Mouse (Mus musculus) kidney, embryonic 14.5 days (tissue): Measurements from ENCODE around the gene Dclk2. TPM values are rescaled to one million over a fixed set of nuclear protein-coding genes. Genes with fewer than 3 reads are reported as not detected.

Source experiments
- ATAC-seq: fragments of 200-750 bp; cut with Nextera tagmentation; 2 replicates; pipeline ENCODE4 v1.8.0; 2017; ENCODE audit warnings: moderate number of reproducible peaks, mild to moderate bottlenecking, moderate TSS enrichment, moderate library complexity; ENCODE audit not compliant: low FRiP score, low TSS enrichment
- H3K27ac ChIP-seq: fragments of 300-500 bp; sonication (generic); 2 replicates; pipeline ENCODE4 v1.5.1; 2014; ENCODE audit warnings: low read depth, mild to moderate bottlenecking, low read length, moderate library complexity, mixed read lengths
- H3K27me3 ChIP-seq: fragments of 300-500 bp; sonication (generic); 2 replicates; pipeline ENCODE4 v1.6.1; 2014; ENCODE audit warnings: mild to moderate bottlenecking, low read length; ENCODE audit not compliant: control insufficient read depth, insufficient read depth
- H3K36me3 ChIP-seq: fragments of 300-500 bp; sonication (generic); 2 replicates; pipeline ENCODE4 v1.6.1; 2014; ENCODE audit warnings: low read length, mixed read lengths; ENCODE audit not compliant: control insufficient read depth, insufficient read depth
- H3K4me1 ChIP-seq: fragments of 300-500 bp; sonication (generic); 2 replicates; pipeline ENCODE4 v1.6.1; 2014; ENCODE audit warnings: low read length, mixed read lengths; ENCODE audit not compliant: control insufficient read depth, insufficient read depth
- H3K4me2 ChIP-seq: fragments of 300-500 bp; sonication (generic); replicated peaks from 2 replicates; pipeline ENCODE4 v1.6.1; 2014; ENCODE audit warnings: low read depth, mild to moderate bottlenecking, low read length
- H3K4me3 ChIP-seq: fragments of 300-500 bp; sonication (generic); 2 replicates; pipeline ENCODE4 v1.5.1; 2014; ENCODE audit warnings: mild to moderate bottlenecking, low read length
- H3K9ac ChIP-seq: fragments of 300-500 bp; sonication (generic); 2 replicates; pipeline ENCODE4 v1.6.1; 2014; ENCODE audit warnings: low read depth, mild to moderate bottlenecking, low read length, moderate library complexity
- H3K9me3 ChIP-seq: fragments of 300-500 bp; sonication (generic); 2 replicates; pipeline ENCODE4 v1.6.1; 2016; ENCODE audit warnings: low read length; ENCODE audit not compliant: control insufficient read depth
- WGBS: fragments of 180-500 bp; shearing (Covaris S2); extraction: QIAGEN DNeasy Blood & Tissue Kit; methylation state at CpG from one replicate; pipeline ENCODE4 v1.1.7; 2014; 5-methylcytosine and 5-hydroxymethylcytosine counted together
- polyA plus RNA-seq: library from polyadenylated mRNA; unstranded; fragments of >200 nt; fragmentation: Nextera tagmentation; extraction: Ambion mirVana; gene quantifications from 2 replicates; pipeline ENCODE4 v1.2.1, GENCODE M21; 2014

The Dclk2 gene
- polyA plus RNA-seq, 1 experiment from 2014 or later: 3.6 TPM

DNA sequence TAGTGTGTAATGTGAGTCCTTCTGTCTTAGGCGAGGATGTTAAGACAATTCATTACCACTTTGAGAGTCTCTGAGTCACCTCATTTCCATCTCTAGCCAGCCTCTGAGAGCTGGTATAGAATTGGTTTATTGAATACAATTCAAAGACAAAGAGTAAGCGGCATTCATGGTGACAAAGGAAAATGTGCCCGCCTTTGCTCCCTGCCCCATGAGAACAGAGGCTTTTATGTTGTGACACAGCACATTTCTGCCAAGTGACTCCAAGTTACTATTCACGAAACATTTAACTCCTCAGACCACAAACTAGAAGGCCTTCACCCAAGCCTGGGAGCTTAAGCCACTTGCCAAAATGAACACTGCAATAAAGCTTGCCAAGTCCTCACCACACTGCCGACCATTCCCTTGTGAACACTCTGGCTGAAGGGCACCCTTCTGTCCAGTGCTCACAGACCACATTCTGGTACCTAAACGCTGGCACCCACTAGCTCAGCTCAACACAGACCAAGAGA is 47.5 kb downstream of the Dclk2 start:
- Histone ChIP-seq H3K4me2 (no peak overlapping the region), H3K9ac (no peak overlapping the region), H3K4me3 (no peak overlapping the region), H3K4me1 (no peaks in the 10 kb centered on the region), H3K27ac (no peak overlapping the region), H3K36me3 (no peaks in the 10 kb centered on the region), H3K9me3 (no peaks in the 10 kb centered on the region), H3K27me3 (no peaks in the 10 kb centered on the region)
- WGBS: 84% methylated on average over 6 of the region's 6 CpGs
- ATAC-seq: no peak

DNA sequence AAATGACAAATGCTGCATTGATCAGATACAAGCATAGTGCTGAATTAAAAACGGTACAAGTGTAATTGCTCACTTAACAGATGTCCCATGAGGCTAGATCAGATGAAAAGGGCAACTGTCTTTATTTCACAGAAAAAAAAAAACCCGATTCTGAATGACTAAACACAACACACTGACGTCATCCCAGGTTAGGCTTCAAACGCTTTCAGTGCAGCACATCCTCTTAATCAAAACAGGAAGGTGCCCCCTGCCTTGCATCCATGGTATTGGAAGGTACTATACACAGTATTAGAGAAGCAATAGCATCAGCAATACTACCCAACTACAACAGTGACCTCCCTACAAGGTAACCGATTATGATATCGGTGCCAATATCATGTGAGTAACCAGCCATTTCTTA is 49.7 kb downstream of the Dclk2 start:
- no peaks in the 10 kb centered on the region for H3K4me1 ChIP-seq
- no peaks in the 10 kb centered on the region for H3K36me3 ChIP-seq
- H3K4me3 ChIP-seq: no peak overlapping the region
- H3K4me2 ChIP-seq: no peak overlapping the region
- no peak for ATAC-seq
- H3K9me3 ChIP-seq: no peaks in the 10 kb centered on the region
- H3K27me3 ChIP-seq: no peaks in the 10 kb centered on the region
- H3K9ac ChIP-seq: no peak overlapping the region
- 92% methylated on average over 6 of the region's 6 CpGs for WGBS
- no peak overlapping the region for H3K27ac ChIP-seq

GRCm38 (mm10) chr3:86870411-86870810 is 50.2 kb downstream of the Dclk2 start:
- no peaks in the 10 kb centered on the region for H3K9me3 ChIP-seq
- no peak for ATAC-seq
- H3K9ac ChIP-seq: no peak overlapping the region
- no peak overlapping the region for H3K4me3 ChIP-seq
- no peaks in the 10 kb centered on the region for H3K4me1 ChIP-seq
- no peaks in the 10 kb centered on the region for H3K36me3 ChIP-seq
- 43% methylated on average over 3 of the region's 3 CpGs for WGBS
- H3K27ac ChIP-seq: no peak overlapping the region
- H3K4me2 ChIP-seq: no peak overlapping the region
- H3K27me3 ChIP-seq: no peaks in the 10 kb centered on the region

GRCm38 (mm10) chr3:86868721-86869120 is 51.9 kb downstream of the Dclk2 start:
- Histone ChIP-seq H3K4me1 (no peaks in the 10 kb centered on the region), H3K36me3 (no peaks in the 10 kb centered on the region), H3K9me3 (no peaks in the 10 kb centered on the region), H3K27me3 (no peaks in the 10 kb centered on the region), H3K4me2 (no peak overlapping the region), H3K9ac (no peak overlapping the region), H3K27ac (no peak overlapping the region), H3K4me3 (no peak overlapping the region)
- 66% methylated on average over 3 of the region's 3 CpGs for WGBS
- ATAC-seq: no peak

DNA sequence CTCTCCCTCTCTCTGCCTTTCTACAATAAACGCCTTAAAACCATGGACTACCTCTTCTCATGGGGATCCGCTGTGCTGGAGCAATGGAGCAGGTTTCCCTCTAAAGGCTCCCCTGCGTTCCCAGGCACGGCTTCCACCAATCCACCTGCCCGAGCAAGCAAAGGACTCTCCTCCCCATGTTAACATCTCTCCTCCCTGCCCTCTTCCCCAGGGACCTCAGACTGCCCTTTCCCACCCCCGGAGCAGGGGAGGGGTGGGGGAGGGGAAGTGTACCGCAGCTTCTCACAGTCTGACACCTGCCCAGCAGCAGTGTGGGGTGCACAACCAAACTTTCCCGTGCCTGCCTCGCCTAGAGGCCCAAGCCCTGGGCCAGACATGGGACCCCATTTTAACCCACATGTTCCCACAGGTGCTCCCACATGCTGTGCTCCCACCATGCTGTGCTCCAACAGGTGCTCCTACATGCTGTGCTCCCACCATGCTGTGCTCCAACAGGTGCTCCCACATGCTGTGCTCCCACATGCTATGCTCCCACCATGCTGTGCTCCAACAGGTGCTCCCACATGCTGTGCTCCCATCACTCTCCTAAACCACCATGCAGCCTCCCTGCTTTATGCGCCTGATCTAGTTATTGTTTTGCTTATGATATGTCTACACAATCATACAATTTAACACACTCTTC is 57.2 kb downstream of the Dclk2 start:
- ATAC-seq: 0 out of 2 replicates have a peak, but pooled peaks have one; percentile 33

DNA sequence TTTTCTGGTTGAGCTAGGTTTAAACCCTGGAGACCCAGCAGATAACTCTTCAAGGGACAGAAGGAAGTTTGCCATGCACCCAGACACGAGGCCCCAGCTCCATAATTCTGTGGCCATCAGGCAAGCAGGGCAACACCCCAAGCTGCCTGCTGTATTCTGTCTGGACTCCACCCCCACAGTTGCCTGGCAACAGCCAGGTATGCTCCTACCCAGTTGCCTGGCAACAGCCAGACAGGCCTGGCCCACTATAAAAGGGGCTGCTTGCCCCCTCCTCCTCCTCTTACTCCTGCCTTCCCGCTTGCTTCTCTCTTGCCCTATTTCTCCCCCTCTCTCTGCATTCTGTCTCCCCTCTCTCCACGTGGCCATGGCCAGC is 57.7 kb downstream of the Dclk2 start:
- Histone ChIP-seq H3K4me1 (peaks cover 12% of the 10 kb centered on the region; the same call in 1 of the 2 replicates), H3K9me3 (no peaks in the 10 kb centered on the region), H3K9ac (no peak overlapping the region), H3K36me3 (no peaks in the 10 kb centered on the region), H3K27me3 (no peaks in the 10 kb centered on the region), H3K4me2 (peak overlapping the region; percentile 21; the same call in 1 of the 2 replicates), H3K27ac (no peak overlapping the region), H3K4me3 (no peak overlapping the region)
- 13% methylated on average over 3 of the region's 3 CpGs for WGBS
- ATAC-seq: peak; percentile 81

More for the DNA sequence above, 57.2 kb downstream of the Dclk2 start:
- Histone ChIP-seq H3K36me3 (no peaks in the 10 kb centered on the region), H3K9ac (no peak overlapping the region), H3K4me1 (peaks cover 12% of the 10 kb centered on the region; the same call in 1 of the 2 replicates), H3K4me2 (peak overlapping the region; percentile 21; the same call in 1 of the 2 replicates), H3K4me3 (no peak overlapping the region), H3K27ac (no peak overlapping the region), H3K9me3 (no peaks in the 10 kb centered on the region), H3K27me3 (no peaks in the 10 kb centered on the region)
- 22% methylated on average over 10 of the region's 10 CpGs for WGBS

- H3K4me3 ChIP-seq: no peak overlapping the region
- no peak overlapping the region for H3K9ac ChIP-seq
- H3K36me3 ChIP-seq: no peaks in the 10 kb centered on the region
- peak; percentile 51 for ATAC-seq
- no peaks in the 10 kb centered on the region for H3K27me3 ChIP-seq
- H3K4me1 ChIP-seq: peaks cover 12% of the 10 kb centered on the region; the same call in 1 of the 2 replicates
- no peak overlapping the region for H3K27ac ChIP-seq
- no peak overlapping the region for H3K4me2 ChIP-seq
- WGBS: 44% methylated on average over 10 of the region's 10 CpGs
- no peaks in the 10 kb centered on the region for H3K9me3 ChIP-seq
Observed at GRCm38 (mm10) chr3:86862245-86862938, 58.3 kb downstream of the Dclk2 start.

DNA sequence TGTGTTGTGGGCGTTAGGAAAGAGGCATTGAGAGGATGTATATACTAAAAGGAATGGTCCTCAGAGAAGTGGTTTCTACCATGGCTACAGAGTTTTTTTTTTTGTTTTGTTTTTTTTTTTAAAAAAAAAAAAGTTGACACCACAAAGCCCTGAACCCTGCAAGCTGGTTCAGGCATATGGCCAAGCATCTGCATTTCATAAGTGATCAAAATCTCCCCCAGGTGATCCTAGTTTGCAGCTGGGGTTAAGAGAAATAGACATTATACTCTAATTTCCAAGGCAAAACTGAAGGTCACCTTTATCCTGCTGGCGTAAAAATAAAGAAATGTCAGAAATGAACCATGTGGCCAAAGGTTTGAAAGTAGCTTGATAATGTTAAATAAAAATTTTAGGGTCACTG is 60.9 kb downstream of the Dclk2 start:
- Histone ChIP-seq H3K4me3 (no peak overlapping the region), H3K27me3 (no peaks in the 10 kb centered on the region), H3K4me2 (no peak overlapping the region), H3K4me1 (peaks cover 12% of the 10 kb centered on the region; the same call in 1 of the 2 replicates), H3K9me3 (no peaks in the 10 kb centered on the region), H3K9ac (no peak overlapping the region), H3K36me3 (no peaks in the 10 kb centered on the region), H3K27ac (no peak overlapping the region)
- WGBS: 88% methylated on average over 2 of the region's 2 CpGs
- no peak for ATAC-seq

- H3K4me1 ChIP-seq: peaks cover 12% of the 10 kb centered on the region; the same call in 1 of the 2 replicates
- no peak overlapping the region for H3K4me2 ChIP-seq
- ATAC-seq: no peak
- no peak overlapping the region for H3K9ac ChIP-seq
- H3K27me3 ChIP-seq: no peaks in the 10 kb centered on the region
- no peaks in the 10 kb centered on the region for H3K9me3 ChIP-seq
- no peak overlapping the region for H3K27ac ChIP-seq
- WGBS: 94% methylated on average over 5 of the region's 5 CpGs
- no peaks in the 10 kb centered on the region for H3K36me3 ChIP-seq
- no peak overlapping the region for H3K4me3 ChIP-seq
Observed at GRCm38 (mm10) chr3:86858699-86859098, 62.0 kb downstream of the Dclk2 start.
